Mouse (Mus musculus): Measurements from ENCODE around the gene H2-T22. TPM values are rescaled to one million over a fixed set of nuclear protein-coding genes. Genes with fewer than 3 reads are reported as not detected.
"Not testable (repeated sequence)": the region's sequence is repeated elsewhere in the genome, so short reads cannot be mapped to it uniquely, and the experiment has no call there.

Gene H2-T22
- polyA plus RNA-seq, 1 experiment from 2014 or later, result 6.1 TPM

GRCm38 (mm10) chr17:36042055-36042454, 492 bp downstream of the H2-T22 start:
- H3K9me3 ChIP-seq (replicated peaks); H3K36me3 ChIP-seq; H3K27me3 ChIP-seq (replicated peaks); H3K27ac ChIP-seq (ENCODE audit: poor library complexity, severe bottlenecking); H3K4me1 ChIP-seq (replicated peaks): not testable (repeated sequence)
- peak overlapping the region; percentile 57 for H3K4me3 ChIP-seq
- WGBS, result 3% methylated on average over 18 of the region's 19 CpGs
- peak overlapping the region; percentile 65 for H3K9ac ChIP-seq
- H3K4me2 ChIP-seq, result peak overlapping the region; percentile 88
- peak; percentile 74 for ATAC-seq (ENCODE audit: insufficient number of reproducible peaks, low FRiP score)

GRCm38 (mm10) chr17:36040604-36041003, 1.9 kb downstream of the H2-T22 start:
- not testable (repeated sequence) for ATAC-seq (ENCODE audit: insufficient number of reproducible peaks, low FRiP score)

GRCm38 (mm10) chr17:36036126-36036525, 6.4 kb downstream of the H2-T22 start:
- ATAC-seq (ENCODE audit: insufficient number of reproducible peaks, low FRiP score); H3K9ac ChIP-seq; H3K27ac ChIP-seq (ENCODE audit: poor library complexity, severe bottlenecking); H3K4me2 ChIP-seq; H3K4me1 ChIP-seq (replicated peaks); H3K4me3 ChIP-seq; H3K9me3 ChIP-seq (replicated peaks); H3K36me3 ChIP-seq: not testable (repeated sequence)
- H3K27me3 ChIP-seq (replicated peaks), result peaks cover 11% of the 10 kb centered on the region
- 82% methylated on average over 13 of the region's 13 CpGs for WGBS

More at GRCm38 (mm10) chr17:36040604-36041003, 1.9 kb downstream of the H2-T22 start:
- not testable (repeated sequence) for H3K4me1 ChIP-seq (replicated peaks); H3K27ac ChIP-seq (ENCODE audit: poor library complexity, severe bottlenecking); H3K36me3 ChIP-seq; H3K9me3 ChIP-seq (replicated peaks); H3K4me3 ChIP-seq; H3K9ac ChIP-seq; H3K4me2 ChIP-seq; H3K27me3 ChIP-seq (replicated peaks)
- 59% methylated on average over 2 of the region's 2 CpGs for WGBS

- not testable (repeated sequence) for H3K4me1 ChIP-seq (replicated peaks); H3K4me3 ChIP-seq; H3K9me3 ChIP-seq (replicated peaks); H3K9ac ChIP-seq; H3K4me2 ChIP-seq; H3K36me3 ChIP-seq; ATAC-seq (ENCODE audit: insufficient number of reproducible peaks, low FRiP score); H3K27me3 ChIP-seq (replicated peaks); H3K27ac ChIP-seq (ENCODE audit: poor library complexity, severe bottlenecking)
- 32% methylated on average over 3 of the region's 3 CpGs for WGBS
Observed at GRCm38 (mm10) chr17:36035010-36035638, 7.4 kb downstream of the H2-T22 start.

- H3K27me3 ChIP-seq (replicated peaks); H3K4me2 ChIP-seq; H3K9ac ChIP-seq; ATAC-seq (ENCODE audit: insufficient number of reproducible peaks, low FRiP score); H3K9me3 ChIP-seq (replicated peaks); H3K4me1 ChIP-seq (replicated peaks); H3K27ac ChIP-seq (ENCODE audit: poor library complexity, severe bottlenecking); H3K4me3 ChIP-seq; H3K36me3 ChIP-seq: not testable (repeated sequence)
- WGBS, result 66% methylated on average over 3 of the region's 3 CpGs
Observed at GRCm38 (mm10) chr17:36034524-36034923, 8.0 kb downstream of the H2-T22 start.

- not testable (repeated sequence) for H3K9me3 ChIP-seq (replicated peaks); H3K36me3 ChIP-seq; H3K27ac ChIP-seq (ENCODE audit: poor library complexity, severe bottlenecking); H3K27me3 ChIP-seq (replicated peaks); H3K4me1 ChIP-seq (replicated peaks)
- Histone ChIP-seq H3K4me2 (peak within 1 kb of the TSS; percentile 99), H3K9ac (peak within 1 kb of the TSS; percentile 65), H3K4me3 (peak within 1 kb of the TSS; percentile 60)
- WGBS, result under 1% methylated on average over 25 of the region's 25 CpGs
- ATAC-seq (ENCODE audit: insufficient number of reproducible peaks, low FRiP score), result peak; percentile 51
Observed at GRCm38 (mm10) chr17:36032351-36032875, 10.1 kb downstream of the H2-T22 start, which contains the start of gene H2-T23. Gene H2-T23, minus strand, starts transcription at chr17:36032855.

GRCm38 (mm10) chr17:36031583-36032331, 10.8 kb downstream of the H2-T22 start:
- H3K9me3 ChIP-seq (replicated peaks); H3K4me1 ChIP-seq (replicated peaks); H3K36me3 ChIP-seq; H3K27ac ChIP-seq (ENCODE audit: poor library complexity, severe bottlenecking); H3K27me3 ChIP-seq (replicated peaks): not testable (repeated sequence)
- H3K4me3 ChIP-seq, result peak overlapping the region; percentile 60
- 4% methylated on average over 40 of the region's 40 CpGs for WGBS
- ATAC-seq (ENCODE audit: insufficient number of reproducible peaks, low FRiP score), result peak; percentile 71
- H3K9ac ChIP-seq, result peak overlapping the region; percentile 65
- peak overlapping the region; percentile 99 for H3K4me2 ChIP-seq

- WGBS, result 56% methylated on average over 7 of the region's 8 CpGs
- not testable (repeated sequence) for H3K9me3 ChIP-seq (replicated peaks); H3K4me1 ChIP-seq (replicated peaks); H3K36me3 ChIP-seq; H3K27ac ChIP-seq (ENCODE audit: poor library complexity, severe bottlenecking); H3K27me3 ChIP-seq (replicated peaks)
- Histone ChIP-seq H3K4me2 (peak overlapping the region; percentile 99), H3K9ac (peak overlapping the region; percentile 28; the same call in 1 of the 2 replicates), H3K4me3 (peak overlapping the region; percentile 60; the same call in 1 of the 2 replicates)
- peak; percentile 15; the same call in 1 of the 2 replicates for ATAC-seq (ENCODE audit: insufficient number of reproducible peaks, low FRiP score)
Observed at GRCm38 (mm10) chr17:36030703-36031582, 11.6 kb downstream of the H2-T22 start.

GRCm38 (mm10) chr17:36030046-36030702, 12.4 kb downstream of the H2-T22 start:
- H3K27me3 ChIP-seq (replicated peaks); H3K36me3 ChIP-seq; H3K9me3 ChIP-seq (replicated peaks): not testable (repeated sequence)

GRCm38 (mm10) chr17:36028879-36029619, 13.5 kb downstream of the H2-T22 start:
- H3K27me3 ChIP-seq (replicated peaks), result peaks cover 6% of the 10 kb centered on the region
- ATAC-seq (ENCODE audit: insufficient number of reproducible peaks, low FRiP score), result no peak
- 80% methylated on average over 7 of the region's 7 CpGs for WGBS
- no peak overlapping the region for H3K27ac ChIP-seq (ENCODE audit: poor library complexity, severe bottlenecking)
- H3K9me3 ChIP-seq (replicated peaks), result no peaks in the 10 kb centered on the region
- no peak overlapping the region for H3K9ac ChIP-seq
- no peaks in the 10 kb centered on the region for H3K36me3 ChIP-seq
- H3K4me3 ChIP-seq, result no peak overlapping the region
- no peak overlapping the region for H3K4me2 ChIP-seq
- peaks cover 5% of the 10 kb centered on the region; the same call in 1 of the 2 replicates for H3K4me1 ChIP-seq (replicated peaks)

More at GRCm38 (mm10) chr17:36030046-36030702, 12.4 kb downstream of the H2-T22 start:
- H3K4me1 ChIP-seq (replicated peaks); H3K9ac ChIP-seq; ATAC-seq (ENCODE audit: insufficient number of reproducible peaks, low FRiP score); H3K4me2 ChIP-seq; H3K27ac ChIP-seq (ENCODE audit: poor library complexity, severe bottlenecking); H3K4me3 ChIP-seq: not testable (repeated sequence)
- 69% methylated on average over 4 of the region's 4 CpGs for WGBS
